Mouse (Mus musculus): Measurements from ENCODE around the gene Vamp5. TPM values are rescaled to one million over a fixed set of nuclear protein-coding genes. Genes with fewer than 3 reads are reported as not detected.
A peak's percentile ranks its signal among the peaks of the same experiment; 100 is the strongest.

Vamp5 gene
- total RNA-seq, 4 experiments from 2014 or later = 58.0 to 68.1 (median 61.2) TPM

- peak; percentile 89 for DNase-seq (ENCODE audit: low spot score)
Measured at GRCm38 (mm10) chr6:72389941-72390771, 9.9 kb upstream of the Vamp5 start, which contains the start of gene Vamp8. Vamp8 (minus strand) TSS chr6:72390703.

GRCm38 (mm10) chr6:72389471-72389940 lies 9.2 kb upstream of the Vamp5 start:
- no peak for DNase-seq (ENCODE audit: low spot score)

DNA sequence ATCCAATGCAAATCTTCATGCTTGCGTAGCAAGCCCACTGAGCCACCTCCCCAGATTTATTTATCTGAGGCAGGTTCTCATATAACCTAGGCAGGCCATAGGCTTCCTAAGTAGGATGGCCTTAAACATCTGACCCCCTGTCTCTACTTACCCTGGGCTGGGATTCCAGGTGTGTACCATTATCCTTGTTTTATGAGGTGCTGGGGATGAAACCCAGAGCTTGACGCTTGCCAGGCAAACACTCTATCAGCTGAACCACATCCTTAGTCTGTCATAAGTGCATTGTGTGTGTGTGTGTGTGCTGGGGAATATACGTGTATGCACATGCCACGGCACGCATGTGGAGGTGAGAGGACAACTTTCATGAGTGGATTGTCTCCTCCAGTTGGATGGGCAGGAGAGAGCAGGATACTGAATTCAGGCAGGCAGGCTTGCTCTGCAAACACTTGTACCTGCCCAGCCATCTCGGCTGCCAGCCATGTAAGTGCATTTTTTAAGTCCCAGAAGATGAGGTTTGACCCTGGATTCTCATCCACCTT lies 8.6 kb upstream of the Vamp5 start:
- DNase-seq (ENCODE audit: low spot score) = no peak

GRCm38 (mm10) chr6:72388266-72388665 lies 8.0 kb upstream of the Vamp5 start:
- DNase-seq (ENCODE audit: low spot score) = no peak

DNA sequence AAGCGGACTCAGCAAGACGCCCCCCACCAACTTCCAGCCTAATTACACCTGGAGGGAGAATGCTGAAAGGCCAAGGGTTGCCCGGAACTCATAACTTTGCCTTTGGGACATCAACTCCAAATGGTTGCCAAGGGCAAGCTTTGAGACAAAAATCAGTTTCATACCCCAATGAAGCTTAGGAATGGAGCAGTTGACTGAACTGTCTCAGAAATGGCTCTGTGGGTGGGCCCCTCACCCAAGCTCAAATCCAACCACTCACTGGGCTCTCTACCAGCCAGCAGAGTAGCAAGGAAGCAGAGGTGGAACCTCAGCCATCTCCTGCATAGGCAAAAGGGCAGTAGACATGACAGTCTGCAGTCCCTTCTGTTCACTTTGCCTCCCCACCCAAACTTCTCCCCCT lies 7.5 kb upstream of the Vamp5 start:
- no peak for DNase-seq (ENCODE audit: low spot score)

DNA sequence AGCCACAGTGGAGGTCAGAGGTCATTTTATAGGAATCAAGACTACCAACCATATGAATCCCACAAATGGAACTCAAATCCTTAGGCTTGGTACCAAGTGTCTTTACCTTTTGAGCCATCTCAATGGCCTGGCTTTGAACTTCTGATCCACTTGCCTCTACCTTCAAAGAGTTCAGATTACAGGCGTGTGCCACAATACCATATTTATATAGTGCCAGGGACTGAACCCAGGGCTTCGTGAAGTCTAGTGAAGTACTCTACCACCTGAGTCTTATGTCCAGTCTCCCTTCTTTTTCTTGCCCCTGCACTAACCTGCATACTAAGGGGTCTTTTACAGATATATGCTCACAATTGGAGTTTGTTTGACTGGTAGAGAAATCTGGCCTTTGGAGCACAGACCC lies 6.3 kb upstream of the Vamp5 start:
- DNase-seq (ENCODE audit: low spot score) = no peak

- no peak for DNase-seq (ENCODE audit: low spot score)
Measured at GRCm38 (mm10) chr6:72385258-72385657, 5.0 kb upstream of the Vamp5 start.

DNA sequence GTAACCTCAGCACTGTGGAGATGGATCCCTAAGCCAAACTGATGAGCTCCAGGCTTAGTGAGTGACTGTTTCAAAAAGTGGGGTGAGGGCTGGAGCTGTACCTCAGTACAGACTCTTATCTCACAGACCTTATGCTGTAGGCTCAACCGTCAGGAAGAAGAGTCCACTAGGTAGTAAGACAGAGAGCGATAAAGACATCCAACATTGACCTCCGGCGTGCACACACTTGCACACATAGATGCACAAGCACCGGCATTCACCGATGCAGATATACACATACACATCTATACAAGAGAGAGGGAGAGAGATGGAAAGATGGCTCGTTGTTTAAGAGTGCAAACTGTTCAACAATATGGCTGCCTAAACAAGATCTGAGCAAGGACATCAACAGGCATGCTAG lies 3.7 kb upstream of the Vamp5 start:
- no peak for DNase-seq (ENCODE audit: low spot score)

DNA sequence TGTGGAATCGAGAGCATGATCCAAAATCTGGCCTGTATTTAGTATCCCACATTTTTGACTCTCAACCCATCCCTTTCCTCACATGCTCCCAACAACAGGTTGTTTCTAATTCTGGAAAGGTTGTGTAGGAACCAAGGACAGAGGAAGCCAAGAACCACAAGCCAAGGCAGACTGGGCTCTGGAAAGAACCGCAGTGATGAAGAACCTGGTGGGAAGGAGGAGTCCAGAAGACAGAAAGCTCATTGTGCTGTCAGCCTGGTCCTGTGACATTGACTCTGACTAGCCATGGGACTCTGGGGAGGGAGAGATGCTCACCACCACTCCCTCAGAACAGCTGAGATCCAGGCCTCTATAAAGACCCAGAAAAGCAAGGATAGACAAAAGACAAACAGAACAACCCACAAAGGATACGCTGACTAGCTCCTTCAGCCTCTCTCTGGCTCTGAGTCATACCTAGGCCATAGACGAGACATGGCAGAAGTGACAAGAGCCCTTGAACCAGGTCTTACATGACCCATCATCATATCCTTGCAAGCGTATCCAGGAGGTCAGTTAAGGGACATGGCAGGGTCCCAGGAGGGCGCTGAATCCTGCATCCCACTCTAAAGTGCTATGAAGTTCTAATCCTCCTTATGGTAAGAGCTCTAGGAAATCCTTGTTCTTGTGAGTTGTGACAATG lies 3.0 kb upstream of the Vamp5 start:
- DNase-seq (ENCODE audit: low spot score) = no peak

GRCm38 (mm10) chr6:72382494-72382893 lies 2.2 kb upstream of the Vamp5 start:
- DNase-seq (ENCODE audit: low spot score) = no peak

- no peak for DNase-seq (ENCODE audit: low spot score)
Measured at GRCm38 (mm10) chr6:72379377-72380130, 714 bp downstream of the Vamp5 start.

DNA sequence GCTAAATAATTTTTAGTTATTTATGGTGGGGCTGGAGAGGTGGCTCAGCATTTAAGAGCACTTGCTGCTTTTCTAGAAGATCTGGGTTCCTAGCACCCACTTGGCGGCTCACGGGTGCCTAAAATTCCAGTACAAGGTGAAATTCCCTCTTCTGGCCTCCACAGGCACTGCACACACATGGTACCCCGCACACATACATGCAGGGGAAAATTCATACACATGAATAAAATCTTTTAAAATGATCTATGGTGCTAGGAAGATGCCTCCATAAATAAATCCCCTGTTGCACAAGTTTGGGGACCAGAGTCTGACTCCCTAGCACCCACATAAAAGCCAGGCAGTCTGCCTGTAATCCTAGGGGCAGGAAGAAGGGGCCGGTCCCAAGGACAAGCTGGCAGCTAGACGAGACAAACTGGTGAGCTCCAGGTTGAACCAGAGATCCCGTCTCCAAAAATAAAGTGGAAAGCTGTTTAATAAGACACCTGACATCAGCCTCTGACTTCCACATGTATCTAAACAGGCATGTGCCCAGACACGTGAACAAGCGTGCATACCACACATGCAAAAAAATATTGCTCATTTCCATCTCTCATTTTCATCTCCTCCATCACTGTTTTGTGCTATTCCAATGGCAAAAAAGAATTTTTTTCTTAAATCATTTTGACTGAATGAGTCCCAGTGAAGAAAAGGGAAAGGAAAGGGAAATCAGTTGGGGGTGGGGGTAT lies 1.6 kb downstream of the Vamp5 start:
- no peak for DNase-seq (ENCODE audit: low spot score)

- no peak for DNase-seq (ENCODE audit: low spot score)
Measured at GRCm38 (mm10) chr6:72374820-72375563, 5.3 kb downstream of the Vamp5 start.

GRCm38 (mm10) chr6:72374206-72374605 lies 6.1 kb downstream of the Vamp5 start:
- DNase-seq (ENCODE audit: low spot score) = no peak

DNA sequence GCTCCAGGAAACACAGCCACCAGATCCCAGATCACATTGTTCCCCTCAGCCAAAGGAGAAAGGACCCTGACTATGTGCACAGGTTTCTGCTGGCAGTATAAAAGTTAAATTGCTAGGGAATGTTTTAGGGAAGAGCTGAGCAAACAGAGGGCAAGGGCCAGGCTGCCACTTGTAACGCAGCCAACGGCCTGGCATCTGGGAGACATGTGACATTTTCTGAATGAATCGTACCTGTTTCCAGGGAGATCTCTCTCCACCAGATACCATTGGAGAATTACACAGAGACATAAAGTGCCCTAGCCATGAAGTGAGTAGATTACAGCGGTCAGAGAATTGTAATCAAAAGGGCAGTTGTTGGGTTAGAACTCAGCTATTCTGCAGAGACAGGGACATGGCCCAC lies 7.1 kb downstream of the Vamp5 start:
- DNase-seq (ENCODE audit: low spot score) = no peak

DNA sequence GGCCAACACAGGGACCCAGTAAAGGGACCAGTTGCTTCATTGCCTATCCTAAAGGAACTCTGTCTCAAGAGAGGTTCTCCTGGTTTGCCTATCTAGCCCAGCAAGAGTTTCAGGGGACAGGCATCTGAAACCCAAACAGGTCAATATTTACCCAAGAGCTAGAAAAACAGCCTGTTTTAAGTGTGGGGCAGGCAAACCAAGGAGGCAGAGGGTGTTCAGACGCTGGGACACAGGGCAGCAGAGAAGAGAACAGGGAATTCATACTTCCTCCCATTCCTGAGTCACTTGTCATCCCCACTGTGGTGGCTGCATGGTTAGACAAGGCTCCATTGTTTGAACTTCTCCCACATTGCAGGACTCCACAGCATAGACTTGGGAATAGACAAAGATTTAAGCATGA lies 8.7 kb downstream of the Vamp5 start:
- DNase-seq (ENCODE audit: low spot score) = no peak

GRCm38 (mm10) chr6:72371147-72371546 lies 9.1 kb downstream of the Vamp5 start:
- no peak for DNase-seq (ENCODE audit: low spot score)

DNA sequence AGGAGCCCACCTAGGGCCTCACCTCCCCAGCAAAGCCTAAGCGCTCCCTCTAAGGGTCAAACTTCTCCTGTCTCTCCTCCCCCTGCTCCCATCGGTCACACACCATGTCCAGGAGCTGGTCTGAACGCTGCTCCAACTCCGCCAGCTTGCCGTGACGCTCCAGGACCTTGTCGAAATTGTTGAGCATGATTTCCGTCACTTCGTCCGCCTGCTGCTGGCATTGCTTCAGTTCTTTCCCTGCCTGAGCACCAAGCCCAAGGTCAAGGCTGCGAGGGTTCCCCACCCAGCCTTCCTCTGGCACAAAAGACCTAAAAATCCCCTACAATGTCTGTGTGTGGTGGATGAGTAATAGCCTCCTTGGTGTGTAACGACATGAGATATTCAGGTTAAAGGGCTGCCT lies 10.2 kb downstream of the Vamp5 start:
- DNase-seq (ENCODE audit: low spot score) = no peak

DNA sequence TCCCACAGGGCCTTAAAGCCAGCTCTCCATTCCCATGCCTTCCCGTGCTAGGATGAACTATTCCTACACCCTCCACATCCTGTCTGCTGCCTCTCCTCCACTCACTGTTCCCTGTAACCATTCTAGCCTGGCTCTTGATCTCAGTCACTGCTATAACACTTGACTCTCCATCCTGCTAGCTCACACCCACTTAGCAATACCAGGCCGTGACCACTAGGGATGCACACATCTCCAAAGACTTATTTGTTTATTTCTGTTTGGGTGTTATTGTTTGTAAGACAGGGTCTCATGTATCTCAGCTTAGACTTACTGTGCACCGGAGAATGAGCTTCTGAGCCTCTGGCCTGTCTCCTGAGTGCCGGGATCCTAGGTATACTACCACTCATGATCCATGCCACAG lies 10.7 kb downstream of the Vamp5 start:
- no peak for DNase-seq (ENCODE audit: low spot score)

DNA sequence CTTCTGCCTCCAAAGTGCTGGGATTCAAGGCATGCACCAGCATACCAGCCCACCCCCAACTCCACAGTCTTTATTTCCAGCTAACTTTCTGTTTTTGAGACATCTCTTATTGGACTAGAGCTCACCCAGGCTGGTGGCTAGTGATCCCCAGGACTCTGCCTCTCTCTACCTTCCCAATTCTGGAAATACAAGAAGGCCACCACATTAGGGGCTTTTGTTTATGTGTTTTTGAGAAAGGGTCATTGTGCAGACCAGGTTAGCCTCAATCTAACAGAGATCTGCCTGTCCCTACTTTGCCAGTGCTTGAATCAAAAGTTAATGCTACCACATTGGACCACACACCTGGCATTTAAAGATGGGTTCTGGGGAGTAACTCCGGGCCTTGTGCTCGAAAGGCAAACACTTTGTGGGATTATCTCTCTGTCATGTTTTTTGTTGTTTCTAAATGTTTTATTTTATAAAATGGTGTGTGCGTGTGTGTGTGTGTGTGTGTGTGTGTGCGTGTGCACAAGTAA lies 12.8 kb downstream of the Vamp5 start:
- DNase-seq (ENCODE audit: low spot score) = no peak
